Mouse (Mus musculus) urinary bladder, postnatal 25 days (tissue): Measurements from ENCODE around the gene Ahnak2.
"Not testable (repeated sequence)": the region's sequence is repeated elsewhere in the genome, so short reads cannot be mapped to it uniquely, and the experiment has no call there.

Source experiments
- DNase-seq: peaks from one replicate; pipeline ENCODE4 v3.0.0; 2022; ENCODE audit warnings: low spot score

Ahnak2 gene

GRCm38 (mm10) chr12:112821216-112821615 is 18.8 kb upstream of the Ahnak2 start:
- no peak for DNase-seq

GRCm38 (mm10) chr12:112820401-112820999 is 18.0 kb upstream of the Ahnak2 start:
- DNase-seq: no peak

DNA sequence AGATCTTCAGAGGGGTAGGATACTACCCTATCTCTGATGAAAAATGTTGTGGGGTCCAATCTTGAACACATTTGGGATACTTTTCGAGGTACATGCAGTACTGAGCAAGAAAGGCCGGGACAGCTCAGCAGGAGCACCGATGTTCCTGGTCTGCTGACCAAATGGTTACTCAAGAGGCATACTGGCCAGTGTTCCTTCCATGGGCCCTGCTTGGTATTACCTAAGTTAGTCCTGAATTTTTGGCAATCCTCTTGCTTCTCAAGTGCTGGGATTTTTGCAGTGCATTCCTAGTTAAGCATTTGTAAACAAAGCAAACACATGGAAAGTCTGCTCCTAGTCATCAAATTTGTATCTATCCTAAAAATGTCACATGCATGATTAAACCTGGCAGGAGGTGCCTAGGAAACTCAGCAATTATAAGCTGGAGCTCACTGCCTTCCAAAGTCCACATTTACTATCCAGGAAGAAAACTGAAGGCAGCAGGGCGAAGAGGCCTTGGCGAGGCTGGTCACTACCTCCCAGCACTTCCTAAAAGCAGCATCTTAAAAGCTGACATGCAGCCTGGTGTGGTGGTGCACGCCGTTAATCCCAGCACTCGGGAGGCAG is 16.7 kb upstream of the Ahnak2 start:
- no peak for DNase-seq

GRCm38 (mm10) chr12:112816866-112817265 is 14.4 kb upstream of the Ahnak2 start:
- not testable (repeated sequence) for DNase-seq

DNA sequence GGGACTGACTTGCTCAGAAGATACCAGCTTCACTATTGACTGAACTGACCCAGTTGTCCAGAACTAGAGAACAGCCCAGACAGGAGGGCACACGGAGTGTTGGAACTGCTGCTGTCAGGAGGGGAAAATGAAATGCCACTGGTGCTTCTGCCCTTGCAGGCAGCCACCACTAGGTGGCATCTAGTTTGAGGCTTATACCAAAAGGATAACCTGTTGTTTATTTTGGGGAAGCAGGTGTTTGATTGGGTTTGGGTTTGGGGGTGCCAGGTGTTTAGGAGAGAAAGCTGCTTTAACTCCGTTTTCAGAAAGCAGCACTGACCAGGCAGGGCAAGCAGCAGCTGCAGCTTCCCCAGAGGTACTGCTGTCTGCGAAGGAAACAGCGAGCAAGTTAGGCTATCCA is 13.8 kb upstream of the Ahnak2 start:
- peak; percentile 43 for DNase-seq

GRCm38 (mm10) chr12:112814682-112815470 is 12.4 kb upstream of the Ahnak2 start:
- no peak for DNase-seq

GRCm38 (mm10) chr12:112813370-112813769 is 10.9 kb upstream of the Ahnak2 start:
- DNase-seq: no peak

DNA sequence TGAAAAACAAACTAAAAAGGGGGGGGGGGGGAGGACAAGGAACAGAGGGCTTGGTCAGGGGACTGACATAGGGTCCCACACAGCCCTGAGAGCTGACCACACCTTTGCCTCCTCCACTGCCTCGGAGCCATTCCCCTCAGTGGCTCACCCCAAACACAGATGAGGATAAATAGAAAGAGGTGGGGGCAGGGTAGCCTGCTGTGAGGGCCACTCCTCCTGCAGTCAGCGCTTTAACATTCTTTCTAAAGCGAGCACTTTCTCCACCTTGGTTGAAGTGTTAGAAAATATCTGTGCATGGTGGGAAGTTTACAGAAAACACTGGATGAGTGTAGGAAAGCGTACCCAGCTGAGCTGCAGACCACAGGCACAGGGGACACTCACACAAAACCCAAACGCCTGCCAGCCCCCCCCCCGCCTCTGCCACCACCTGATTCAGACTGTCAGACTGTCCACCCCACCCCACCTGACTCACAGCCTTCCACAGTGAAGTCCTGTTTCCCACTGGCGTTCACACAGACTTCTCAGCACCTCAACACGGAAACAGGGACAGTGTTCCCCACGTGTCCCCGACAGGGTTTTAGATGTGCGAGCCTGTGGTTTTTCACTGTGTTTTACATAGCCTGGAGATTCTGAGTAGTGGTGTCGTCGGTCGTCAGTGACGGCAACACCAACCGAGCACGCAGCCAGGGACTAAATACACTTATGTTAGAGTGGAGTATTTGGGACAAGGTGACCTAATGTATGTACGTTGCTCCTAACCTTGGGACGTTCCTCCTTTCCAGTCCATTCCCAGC is 7.8 kb upstream of the Ahnak2 start:
- DNase-seq: no peak

- no peak for DNase-seq
Observed at GRCm38 (mm10) chr12:112809641-112810040, 7.2 kb upstream of the Ahnak2 start.

DNA sequence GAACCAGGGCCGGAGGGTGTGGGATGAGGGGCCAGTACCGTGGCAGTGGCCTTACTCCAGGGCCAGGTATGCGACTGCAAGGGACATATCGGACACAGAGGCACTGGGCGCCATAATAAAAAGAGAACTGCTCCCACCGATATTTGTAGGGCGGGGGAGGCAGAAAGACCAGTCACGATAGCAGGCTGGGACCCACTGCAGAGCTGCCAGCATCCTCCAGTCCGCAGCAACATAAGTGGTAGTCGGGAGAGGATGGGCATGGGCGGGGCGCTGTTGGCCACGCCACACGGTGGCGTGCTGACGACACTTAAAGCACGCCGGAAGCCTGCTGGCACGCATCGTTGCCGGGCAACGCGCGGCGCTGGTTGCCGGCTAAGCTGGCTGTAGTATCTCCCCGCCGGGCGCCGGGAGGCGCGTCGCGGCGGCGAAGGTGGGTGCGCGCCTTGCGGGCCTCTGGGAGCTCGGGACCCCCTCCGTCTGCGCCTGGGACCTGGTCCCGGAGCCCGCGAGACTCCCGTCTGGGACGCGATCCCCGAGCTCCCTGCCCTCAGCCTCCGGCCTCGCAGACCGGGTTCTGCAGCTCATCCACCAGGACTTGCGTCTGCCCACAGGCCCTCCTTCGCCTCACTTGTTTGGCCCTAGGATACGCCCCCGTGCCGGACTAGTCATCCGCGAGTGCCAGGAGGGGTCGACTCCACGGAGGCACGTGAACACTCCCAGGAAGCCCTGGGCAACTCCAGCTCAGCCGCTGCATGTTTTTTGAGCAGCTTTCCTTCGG is 6.3 kb upstream of the Ahnak2 start, which contains the start of gene Clba1:
Gene Clba1 (plus strand): TSS at position 351 of the 778 bp plus-strand sequence.
- peak; percentile 90 for DNase-seq

GRCm38 (mm10) chr12:112808212-112808586 is 5.7 kb upstream of the Ahnak2 start:
- DNase-seq: no peak

GRCm38 (mm10) chr12:112807796-112808195 is 5.3 kb upstream of the Ahnak2 start:
- DNase-seq: no peak

GRCm38 (mm10) chr12:112806044-112806443 is 3.6 kb upstream of the Ahnak2 start:
- no peak for DNase-seq

DNA sequence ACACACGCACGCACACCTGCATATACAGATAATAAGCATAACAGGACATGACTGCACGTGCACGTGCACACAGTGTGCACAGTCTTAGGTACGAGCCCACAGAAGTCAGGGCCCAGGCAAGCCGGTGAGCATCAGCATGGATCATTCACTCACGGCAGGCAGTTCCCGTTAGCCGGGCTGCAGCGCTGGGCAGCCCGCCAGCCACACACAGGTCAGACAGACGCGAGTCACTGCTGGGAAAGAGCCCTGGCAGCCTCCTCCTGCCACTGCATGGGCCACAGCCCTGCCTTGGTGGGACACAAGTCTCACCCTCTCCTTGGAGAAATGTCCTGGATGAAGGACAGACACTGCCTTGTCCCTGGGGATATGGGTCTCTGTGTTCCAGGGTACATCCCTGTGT is 1.6 kb upstream of the Ahnak2 start:
- DNase-seq: no peak

GRCm38 (mm10) chr12:112802917-112803316 is 460 bp upstream of the Ahnak2 start:
- DNase-seq: no peak

GRCm38 (mm10) chr12:112800476-112800875 is 2.0 kb downstream of the Ahnak2 start:
- DNase-seq: peak; percentile 68

GRCm38 (mm10) chr12:112799237-112799970 is 3.1 kb downstream of the Ahnak2 start:
- no peak for DNase-seq

DNA sequence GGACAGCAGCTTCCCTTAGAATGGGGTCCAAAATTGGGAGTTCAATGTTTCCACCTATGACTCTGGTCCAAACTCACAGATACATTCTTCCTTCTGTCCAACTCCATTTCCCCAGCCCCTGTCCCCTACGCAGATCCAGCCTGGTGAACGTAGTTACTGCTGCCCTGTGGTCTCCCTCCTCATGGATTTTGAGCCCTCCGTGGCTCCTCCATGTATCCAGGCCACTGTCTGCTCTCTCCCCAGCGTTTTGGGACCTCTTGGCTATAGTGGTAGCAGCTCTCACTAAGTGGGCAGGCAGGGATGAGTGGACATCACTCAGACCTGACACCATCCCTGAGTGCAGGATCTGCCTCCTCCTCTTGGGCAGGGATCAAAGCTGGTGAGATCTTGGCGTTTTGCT is 3.7 kb downstream of the Ahnak2 start:
- DNase-seq: no peak

GRCm38 (mm10) chr12:112798332-112798681 is 4.2 kb downstream of the Ahnak2 start:
- no peak for DNase-seq

DNA sequence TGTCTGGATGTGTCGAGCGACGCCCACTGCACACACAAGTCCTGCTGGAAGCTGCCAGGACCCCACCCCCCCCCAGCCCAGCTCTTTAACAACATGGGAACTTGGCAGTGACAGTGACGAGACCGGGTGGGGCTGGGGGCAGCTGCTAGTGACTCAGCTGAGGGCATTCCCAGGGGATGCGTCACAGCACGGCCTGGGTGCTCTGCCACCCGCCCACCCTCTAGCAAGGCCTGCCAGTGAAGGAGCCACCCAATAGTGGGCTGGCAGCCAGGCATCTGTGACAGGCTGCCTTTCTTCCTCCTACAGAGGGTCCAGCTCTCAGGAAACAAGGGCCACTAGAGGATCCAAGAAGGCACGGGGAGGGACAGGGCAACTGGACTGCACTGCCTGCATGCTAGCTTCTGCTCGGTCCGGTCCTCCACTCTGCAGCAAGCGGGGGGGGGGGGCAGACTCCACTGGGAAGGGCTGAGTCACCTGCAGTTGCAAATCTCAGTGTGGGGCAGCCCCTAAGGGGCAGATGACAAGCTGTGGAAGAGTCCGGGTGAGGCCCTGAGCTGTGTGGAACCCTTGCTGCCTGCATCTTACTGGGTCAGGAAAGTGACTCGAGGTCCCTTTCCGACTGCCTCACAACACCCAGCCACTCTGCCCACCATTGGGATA is 4.7 kb downstream of the Ahnak2 start:
- peak; percentile 56 for DNase-seq
